Mouse (Mus musculus) frontal cortex, postnatal 25 days (tissue): Measurements from ENCODE around the gene Mat2b.
"Not testable (repeated sequence)": the region's sequence is repeated elsewhere in the genome, so short reads cannot be mapped to it uniquely, and the experiment has no call there.

ENCODE experiments used
- DNase-seq, 2 experiments: peaks; one replicate each; pipeline ENCODE4 v3.0.0; 2022; ENCODE audit warnings: low spot score in 2 of 2

Mat2b gene

DNA sequence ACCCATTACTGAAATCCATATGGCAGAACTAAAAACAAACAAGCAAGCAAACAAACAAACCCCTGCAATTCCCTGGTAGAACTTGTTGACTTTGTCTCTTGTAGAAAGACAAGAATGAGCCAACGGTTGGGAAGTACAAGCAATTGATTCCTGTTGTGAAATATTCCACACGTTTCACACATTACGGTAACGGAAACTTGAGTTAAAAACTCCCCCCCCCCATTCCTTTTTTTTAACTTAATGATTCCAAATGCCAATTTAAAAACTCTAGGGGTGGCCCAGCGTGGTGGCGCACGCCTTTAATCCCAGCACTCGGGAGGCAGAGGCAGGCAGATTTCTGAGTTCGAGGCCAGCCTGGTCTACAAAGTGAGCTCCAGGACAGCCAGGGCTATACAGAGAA is at the start of gene Mat2b:
TSS of gene Mat2b (minus strand) at position 101 of the 400 bp plus-strand sequence.
- DNase-seq = no peak

GRCm38 (mm10) chr11:40744348-40744747 is 49.3 kb upstream of the Mat2b start:
- DNase-seq = no peak

DNA sequence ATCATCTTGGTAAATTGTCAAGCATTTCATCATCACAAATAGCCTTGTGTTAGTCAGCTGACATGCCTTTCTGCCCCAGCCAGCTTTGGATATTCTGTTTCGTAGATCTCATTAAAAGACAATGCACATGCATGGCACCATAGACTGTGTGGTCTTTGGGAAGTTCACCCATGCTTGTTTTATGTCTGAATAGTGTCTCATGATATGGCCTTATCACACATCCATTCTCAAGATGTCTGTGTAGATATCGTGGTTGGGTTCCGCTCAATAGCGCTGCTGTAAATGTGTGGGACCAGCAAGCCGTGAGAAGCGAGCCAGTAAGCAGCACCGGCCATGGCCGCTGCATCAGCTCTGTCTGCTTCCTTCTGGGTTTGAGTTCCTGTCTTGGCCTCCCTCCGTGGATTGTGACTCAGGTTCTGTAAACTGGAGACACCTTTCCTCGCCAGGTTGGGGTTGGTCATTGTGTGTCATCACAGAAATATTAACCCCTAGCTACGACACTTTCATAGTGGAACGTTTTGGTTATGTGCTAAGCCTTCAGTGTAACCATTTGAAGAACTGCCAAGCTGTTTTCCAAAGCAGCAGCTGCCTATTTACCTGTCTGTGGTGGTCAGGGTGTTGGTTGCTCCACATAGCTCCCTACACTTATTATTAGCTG is 46.7 kb upstream of the Mat2b start:
- DNase-seq = no peak

GRCm38 (mm10) chr11:40737369-40737768 is 42.4 kb upstream of the Mat2b start:
- DNase-seq = no peak

DNA sequence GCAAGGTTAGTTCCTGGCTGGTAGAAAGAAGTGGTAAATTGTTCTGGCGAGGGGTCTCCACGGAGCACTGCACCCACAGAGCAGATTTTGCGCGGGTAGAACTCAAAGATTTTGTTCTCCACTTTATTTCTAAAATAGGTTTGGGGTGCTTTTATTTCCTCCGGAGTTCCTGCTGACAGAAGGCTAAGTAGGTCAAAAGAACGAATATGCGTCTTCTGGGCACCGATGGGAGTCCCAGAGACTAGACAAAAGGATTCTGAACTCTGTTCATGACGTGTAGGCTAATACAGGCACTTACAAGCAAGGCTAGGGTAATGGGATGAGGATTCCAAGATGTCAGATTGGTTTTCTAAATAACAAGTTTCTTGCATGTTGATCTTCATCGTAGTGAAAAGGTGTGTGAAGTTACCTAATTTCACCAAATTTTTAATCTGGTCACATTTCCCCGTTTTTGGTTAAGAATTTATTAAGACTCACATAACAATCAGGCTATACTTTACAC is 39.3 kb upstream of the Mat2b start:
- no peak for DNase-seq

- DNase-seq = peak; percentile 88 to 92
These were observed 38.6 kb upstream of the Mat2b start, which contains the start of the genes Hmmr and Nudcd2 for GRCm38 (mm10) chr11:40733339-40734174. TSS of gene Hmmr (minus strand) at chr11:40733422. TSS of gene Nudcd2 (plus strand) at chr11:40733667.

GRCm38 (mm10) chr11:40732997-40733338 is 38.0 kb upstream of the Mat2b start:
- no peak for DNase-seq

GRCm38 (mm10) chr11:40718324-40718723 is 23.3 kb upstream of the Mat2b start:
- DNase-seq = no peak

DNA sequence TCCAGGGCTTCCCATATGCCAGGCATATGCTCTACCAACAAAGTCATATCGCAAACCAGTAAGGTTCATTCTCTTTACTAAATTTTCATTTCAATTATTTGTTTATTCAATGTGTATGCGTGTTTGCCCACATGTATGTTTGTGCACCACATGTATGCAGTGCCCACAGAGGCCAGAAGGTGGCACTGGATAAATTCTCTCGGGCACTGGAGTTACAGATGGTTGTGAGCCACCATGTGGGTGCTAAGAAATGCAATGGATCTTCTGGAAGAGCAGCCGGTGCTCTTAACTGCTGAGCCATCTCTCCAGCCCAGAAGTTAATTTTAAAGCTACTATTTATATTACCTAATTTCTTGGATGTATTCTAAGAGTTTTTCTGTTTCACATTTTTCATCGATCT is 20.5 kb upstream of the Mat2b start:
- DNase-seq = no peak

GRCm38 (mm10) chr11:40713858-40714257 is 18.9 kb upstream of the Mat2b start:
- no peak for DNase-seq

GRCm38 (mm10) chr11:40709899-40710298 is 14.9 kb upstream of the Mat2b start:
- not testable (repeated sequence) for DNase-seq

DNA sequence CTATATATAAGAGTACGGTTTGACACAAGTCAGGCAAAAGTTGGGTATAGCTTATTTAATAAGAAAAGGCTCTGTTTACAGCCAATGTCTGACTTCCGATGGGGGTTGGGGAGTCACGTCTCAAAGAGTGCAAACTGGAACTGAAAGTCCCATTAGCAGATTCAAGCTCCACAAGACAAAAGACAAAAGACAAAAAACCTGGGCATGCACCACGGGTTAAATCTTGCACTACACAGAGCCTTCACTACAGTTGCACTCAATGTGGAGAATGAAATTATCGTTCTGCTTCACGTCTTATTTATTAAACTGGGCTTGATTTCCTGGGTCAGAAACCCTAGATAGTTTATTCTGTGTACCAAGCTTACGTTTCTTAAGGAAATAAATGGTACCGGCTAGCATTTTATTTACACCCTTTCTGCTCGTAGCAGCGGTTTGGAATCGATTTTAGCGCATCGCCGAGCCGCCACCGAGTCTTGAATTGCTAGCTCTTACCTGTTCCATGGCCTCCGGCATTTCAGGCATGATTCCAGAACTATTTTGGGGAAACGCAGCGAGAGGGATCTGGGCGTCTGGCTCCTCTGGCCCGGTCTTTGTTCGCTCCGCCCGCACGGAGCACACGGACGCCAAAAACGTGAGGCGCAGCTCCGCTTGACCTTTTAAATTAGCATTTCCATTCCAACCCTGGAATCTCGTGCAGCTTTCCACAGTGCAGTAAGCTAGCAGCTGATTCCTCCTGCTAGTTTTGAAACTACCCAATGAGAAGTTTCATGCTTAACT is 504 bp downstream of the Mat2b start:
- peak; percentile 24 to 30 for DNase-seq

DNA sequence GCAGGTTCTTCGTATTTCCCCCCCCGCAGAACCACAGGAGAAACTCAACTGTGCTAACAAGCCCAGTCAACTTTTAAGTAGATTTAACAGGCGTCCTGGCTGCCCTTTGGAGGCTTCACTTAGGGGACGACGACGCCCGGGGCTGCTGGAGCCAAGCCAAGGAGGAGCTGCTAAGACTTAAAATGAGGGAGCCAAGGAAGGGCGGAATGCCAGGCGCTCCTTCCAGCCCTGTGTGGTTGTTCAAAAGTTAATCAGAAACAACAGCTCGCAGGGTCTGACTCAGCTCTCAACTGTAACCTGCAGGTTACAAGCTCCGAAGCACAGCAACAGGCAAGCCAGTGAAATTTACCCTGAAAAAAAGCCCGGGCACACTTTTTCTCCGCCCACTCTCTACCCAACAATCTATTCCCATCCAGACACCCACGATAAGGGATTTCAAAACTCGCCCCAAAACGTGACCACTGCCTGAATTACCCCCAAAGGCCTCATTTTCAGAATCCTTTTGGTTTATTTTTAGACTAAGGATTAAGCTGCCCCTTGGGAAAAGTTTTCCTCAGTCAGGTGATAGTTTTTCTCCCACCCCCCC is 1.5 kb downstream of the Mat2b start:
- DNase-seq = peak; percentile 39 to 48

- peak; percentile 86 to 88 for DNase-seq
These were observed 2.3 kb downstream of the Mat2b start for GRCm38 (mm10) chr11:40692511-40693365.

DNA sequence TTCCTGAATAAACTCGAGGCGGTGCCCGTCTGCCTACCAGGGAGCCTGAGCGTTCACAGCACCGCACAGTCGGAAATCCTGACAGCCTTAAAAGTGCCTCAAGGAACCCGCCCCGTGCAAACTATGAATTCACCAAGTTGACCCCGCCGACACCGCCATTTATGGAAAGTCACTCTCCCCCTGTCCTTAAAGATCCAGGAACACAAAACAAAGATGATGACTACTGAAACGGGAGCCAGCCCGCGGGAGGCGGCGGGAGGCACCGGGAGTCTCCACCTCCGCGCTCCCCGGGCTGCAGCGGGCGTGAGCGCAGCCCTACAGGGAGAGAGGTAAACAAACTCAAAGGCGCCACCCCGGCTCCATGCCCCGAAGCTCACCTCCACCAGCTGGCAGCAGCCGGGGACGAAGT is 2.9 kb downstream of the Mat2b start:
- DNase-seq = peak; percentile 11 to 16

DNA sequence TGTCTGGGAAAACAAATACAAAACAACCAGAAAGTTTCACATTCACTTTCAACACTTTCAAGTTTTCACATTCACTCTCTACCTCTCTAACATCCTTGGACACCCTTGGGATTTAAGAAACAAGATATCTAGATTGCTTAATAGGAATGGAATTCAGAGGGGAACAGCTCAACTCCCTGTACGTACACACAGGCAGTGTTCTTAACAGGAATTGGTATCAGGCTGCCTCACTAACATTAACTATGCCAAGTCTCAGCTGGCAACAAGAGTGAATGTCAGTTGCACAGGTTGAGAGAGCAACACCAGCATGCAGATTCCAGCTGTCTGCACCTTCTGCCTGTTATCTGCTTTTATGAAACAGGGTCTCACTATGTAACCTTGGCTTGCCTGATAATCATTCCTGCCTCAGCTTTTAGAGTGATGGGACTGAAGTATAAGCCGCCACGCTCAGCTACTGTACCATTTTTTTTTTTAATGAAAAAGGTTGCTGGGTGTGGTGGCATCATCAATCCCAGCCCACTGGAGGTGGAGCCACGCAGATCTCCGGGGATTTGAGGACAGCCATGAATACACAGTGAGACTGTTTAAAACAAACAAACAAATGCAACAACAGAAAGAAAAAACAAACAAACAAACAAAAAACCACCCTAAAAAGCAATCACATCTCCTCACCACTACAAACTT is 4.4 kb downstream of the Mat2b start:
- no peak for DNase-seq

GRCm38 (mm10) chr11:40683295-40683694 is 11.7 kb downstream of the Mat2b start:
- no peak for DNase-seq

- no peak for DNase-seq
These were observed 12.5 kb downstream of the Mat2b start for GRCm38 (mm10) chr11:40682456-40682855.

DNA sequence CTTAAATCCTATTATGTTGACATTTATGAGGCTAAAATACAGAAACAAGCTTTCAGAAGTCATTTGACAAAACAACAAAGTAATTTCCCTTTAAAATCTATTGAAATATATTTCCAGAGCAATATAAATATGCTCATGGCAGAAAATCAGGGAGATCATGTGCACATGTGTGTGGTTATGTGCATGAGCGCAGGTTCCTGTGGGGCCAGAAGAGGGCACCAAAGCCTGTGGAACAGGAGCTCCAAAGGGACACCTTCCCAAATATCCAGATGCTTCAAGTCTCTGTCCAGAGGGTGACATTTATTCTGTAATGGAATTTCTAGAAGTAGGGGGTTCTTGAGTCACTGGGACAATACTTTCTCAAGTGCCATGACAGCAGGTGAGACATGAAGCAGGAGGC is 17.8 kb downstream of the Mat2b start:
- no peak for DNase-seq

DNA sequence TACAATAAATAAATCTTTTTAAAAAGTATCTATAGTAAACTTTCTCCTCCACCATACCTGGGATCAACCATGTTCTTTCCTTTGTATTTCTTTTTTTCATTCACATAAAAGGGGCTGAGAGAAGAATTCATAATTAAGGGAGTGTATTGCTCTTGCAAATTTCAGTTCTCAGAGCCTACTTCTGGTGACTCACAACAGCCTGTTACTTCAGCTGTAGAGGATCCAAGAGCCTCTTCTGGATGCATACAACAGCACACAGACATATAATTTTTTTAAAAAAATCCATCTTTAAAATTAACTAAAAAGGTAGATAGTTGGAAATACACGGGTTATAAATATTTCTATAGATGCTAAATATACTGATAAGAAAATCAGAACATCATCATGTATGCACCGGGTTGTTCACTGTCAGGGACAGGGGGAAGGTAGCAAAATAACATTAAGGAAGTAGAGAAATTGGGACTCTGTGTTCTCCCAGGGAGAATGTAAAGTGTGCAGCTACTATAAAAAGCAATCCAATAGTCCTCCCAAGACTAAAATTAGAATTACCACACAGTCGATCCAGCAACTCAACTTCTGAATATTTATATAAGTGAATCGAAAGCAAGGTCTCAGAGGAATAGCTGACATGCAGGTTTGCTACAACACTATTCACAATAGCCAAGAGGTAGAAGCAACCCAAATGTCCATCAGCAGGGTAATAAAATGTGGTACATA is 19.8 kb downstream of the Mat2b start:
- no peak for DNase-seq
